Mouse (Mus musculus): ENCODE measurements at regions not wholly inside any gene's neighbourhood (a gene's known extent, or its start where the extent isn't known, plus 50 kb on each side); places are given as distances from the start of the nearest gene placed in this dataset.
"Not testable (repeated sequence)": the region's sequence is repeated elsewhere in the genome, so short reads cannot be mapped to it uniquely, and the experiment has no call there.

- no peak for ATAC-seq
These were observed 52.1 kb upstream of the Map3k1 start for GRCm38 (mm10) chr13:111860931-111861330.

- ATAC-seq: no peak
These were observed 53.5 kb upstream of the Map3k1 start for GRCm38 (mm10) chr13:111862316-111862715.

- ATAC-seq: no peak
These were observed 57.2 kb upstream of the Map3k1 start for GRCm38 (mm10) chr13:111865956-111866355.

GRCm38 (mm10) chr13:111867261-111867660 is 58.5 kb upstream of the Map3k1 start:
- peak; percentile 21 for ATAC-seq

GRCm38 (mm10) chr13:111867763-111868725 is 59.3 kb upstream of the Map3k1 start:
- ATAC-seq: peak; percentile 91

- ATAC-seq: no peak
These were observed 60.2 kb upstream of the Map3k1 start for GRCm38 (mm10) chr13:111868947-111869346.

GRCm38 (mm10) chr13:111869771-111870437 is 61.1 kb upstream of the Map3k1 start:
- ATAC-seq: no peak

- no peak for ATAC-seq
These were observed 61.7 kb upstream of the Map3k1 start for GRCm38 (mm10) chr13:111870505-111870904.

GRCm38 (mm10) chr13:111871672-111872410 is 63.0 kb upstream of the Map3k1 start:
- no peak for ATAC-seq

GRCm38 (mm10) chr13:111874330-111874729 is 65.5 kb upstream of the Map3k1 start:
- no peak for ATAC-seq

- ATAC-seq: no peak
These were observed 67.6 kb upstream of the Map3k1 start for GRCm38 (mm10) chr13:111876404-111876803.

GRCm38 (mm10) chr13:111876847-111877246 is 68.1 kb upstream of the Map3k1 start:
- ATAC-seq: no peak

GRCm38 (mm10) chr13:111883768-111884566 is 75.2 kb upstream of the Map3k1 start:
- not testable (repeated sequence) for ATAC-seq

- no peak for ATAC-seq
These were observed 82.0 kb upstream of the Map3k1 start for GRCm38 (mm10) chr13:111890792-111891191.

GRCm38 (mm10) chr13:111892141-111892540 is 83.3 kb upstream of the Map3k1 start:
- ATAC-seq: no peak

GRCm38 (mm10) chr13:111893221-111893713 is 84.5 kb upstream of the Map3k1 start:
- ATAC-seq: no peak

GRCm38 (mm10) chr13:111894804-111895478 is 86.1 kb upstream of the Map3k1 start:
- ATAC-seq: no peak

- no peak for ATAC-seq
These were observed 87.5 kb upstream of the Map3k1 start for GRCm38 (mm10) chr13:111896279-111896678.

GRCm38 (mm10) chr13:111903361-111903760 is 94.6 kb upstream of the Map3k1 start:
- no peak for ATAC-seq

- no peak for ATAC-seq
These were observed 95.1 kb upstream of the Map3k1 start for GRCm38 (mm10) chr13:111903931-111904330.

- no peak for ATAC-seq
These were observed 95.9 kb upstream of the Map3k1 start for GRCm38 (mm10) chr13:111904616-111905212.
